Mouse (Mus musculus) bone marrow, adult 2 months (tissue): ENCODE data around the gene AW209491. TPM values are rescaled to one million over a fixed set of nuclear protein-coding genes. Genes with fewer than 3 reads are reported as not detected.

Experiments
- H3K27ac ChIP-seq: fragments of 200-500 bp; 2 replicates; pipeline ENCODE4 v1.5.1; 2012; ENCODE audit warnings: low read depth, mild to moderate bottlenecking, control low read depth, inconsistent platforms, low read length; ENCODE audit not compliant: control insufficient read depth, poor library complexity, insufficient read depth
- H3K4me1 ChIP-seq: fragments of 200-500 bp; 2 replicates; pipeline ENCODE4 v1.6.1; 2011; ENCODE audit warnings: low read length; ENCODE audit not compliant: control insufficient read depth, insufficient read depth
- H3K4me3 ChIP-seq: fragments of 200-500 bp; replicated peaks from 2 replicates; pipeline ENCODE3; 2011; ENCODE audit warnings: mild to moderate bottlenecking, low read depth, low read length, control low read depth; ENCODE audit not compliant: control insufficient read depth
- CTCF ChIP-seq: fragments of 200-500 bp; IDR thresholded peaks from 2 replicates; pipeline ENCODE4 v1.5.1; 2011; ENCODE audit warnings: low read length, control low read depth; ENCODE audit not compliant: control insufficient read depth, insufficient read depth
- POLR2A ChIP-seq: fragments of 200-500 bp; IDR thresholded peaks from 2 replicates; pipeline ENCODE4 v1.6.1; 2011; ENCODE audit warnings: low read depth, mild to moderate bottlenecking, control low read depth, low read length, borderline replicate concordance; ENCODE audit not compliant: control insufficient read depth
- WGBS: fragments of 180-500 bp; shearing (Covaris S2); methylation state at CpG from one replicate; pipeline ENCODE4 v1.1.7; 2018; 5-methylcytosine and 5-hydroxymethylcytosine counted together
- polyA plus RNA-seq: library from polyadenylated mRNA; stranded (reverse); fragments of >200 nt; gene quantifications from 2 replicates; pipeline ENCODE4 v1.2.4, GENCODE M21; 2011; ENCODE audit warnings: low replicate concordance; ENCODE audit not compliant: missing spikeins, insufficient read depth, insufficient read length

Gene AW209491
- 1.1 and 6.7 TPM in 2 replicates for polyA plus RNA-seq

- under 1% methylated on average over 29 of the region's 29 CpGs for WGBS
- Histone ChIP-seq H3K4me1 (no peaks in the 10 kb centered on the region; the same call in 1 of the 2 replicates), H3K4me3 (peak within 1 kb of the TSS; percentile 93), H3K27ac (peak within 1 kb of the TSS; percentile 27; the same call in 1 of the 2 replicates)
- TF ChIP-seq POLR2A (peak; percentile 47; the same call in 1 of the 2 replicates), CTCF (no peak)
Observed at GRCm38 (mm10) chr13:14629726-14630641, at the start of gene AW209491. Gene AW209491 (plus strand): TSS chr13:14630154.

DNA sequence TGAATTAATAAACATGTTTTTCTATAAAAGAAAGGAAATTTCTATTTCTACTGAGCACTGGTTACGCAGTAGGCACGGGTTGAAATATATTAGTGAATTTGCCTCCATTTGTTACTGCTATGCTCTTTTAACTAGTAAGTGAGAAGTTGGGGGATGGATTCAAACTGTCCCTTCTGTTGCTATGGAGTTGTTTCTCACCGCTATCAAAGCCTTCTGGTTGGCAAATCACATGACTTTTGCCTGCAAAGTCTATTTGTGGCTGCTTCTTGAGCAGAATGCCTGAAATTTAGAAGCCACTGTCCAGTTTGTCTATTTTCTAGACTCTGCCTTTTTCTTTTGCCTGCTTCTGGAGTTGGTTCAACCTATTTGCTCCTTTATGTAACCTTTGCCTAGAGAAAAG lies 49.6 kb upstream of the AW209491 start:
- H3K27ac ChIP-seq = no peak overlapping the region
- WGBS = 69% methylated on average over 3 of the region's 3 CpGs
- no peaks in the 10 kb centered on the region for H3K4me1 ChIP-seq
- TF ChIP-seq POLR2A (no peak), CTCF (no peak)
- H3K4me3 ChIP-seq = no peak overlapping the region

GRCm38 (mm10) chr13:14602744-14603143 lies 27.2 kb upstream of the AW209491 start:
- WGBS = 90% methylated on average over 2 of the region's 2 CpGs
- no peaks in the 10 kb centered on the region for H3K4me1 ChIP-seq
- H3K4me3 ChIP-seq = no peak overlapping the region
- TF ChIP-seq POLR2A (no peak), CTCF (no peak)
- H3K27ac ChIP-seq = no peak overlapping the region

GRCm38 (mm10) chr13:14607616-14608015 lies 22.3 kb upstream of the AW209491 start:
- TF ChIP-seq CTCF = no peak
- no peak for TF ChIP-seq POLR2A
- H3K4me3 ChIP-seq = no peak overlapping the region
- H3K27ac ChIP-seq = no peak overlapping the region
- no peaks in the 10 kb centered on the region; the same call in 1 of the 2 replicates for H3K4me1 ChIP-seq

- Histone ChIP-seq H3K4me1 (no peaks in the 10 kb centered on the region; the same call in 1 of the 2 replicates), H3K27ac (peak overlapping the region; percentile 85), H3K4me3 (peak overlapping the region; percentile 95)
- TF ChIP-seq CTCF (no peak), POLR2A (no peak)
- 6% methylated on average over 10 of the region's 10 CpGs for WGBS
Observed at GRCm38 (mm10) chr13:14612463-14612862, 17.5 kb upstream of the AW209491 start.

- H3K4me1 ChIP-seq = no peaks in the 10 kb centered on the region; the same call in 1 of the 2 replicates
- TF ChIP-seq POLR2A = peak; percentile 80
- TF ChIP-seq CTCF = peak; percentile 7; the same call in 1 of the 2 replicates
- WGBS = under 1% methylated on average over 42 of the region's 42 CpGs
- H3K4me3 ChIP-seq = peak within 1 kb of the TSS; percentile 99
- peak within 1 kb of the TSS; percentile 85 for H3K27ac ChIP-seq
Observed at GRCm38 (mm10) chr13:14612926-14613529, 16.9 kb upstream of the AW209491 start, which contains the start of the genes Mrpl32 and Psma2. Gene Mrpl32 (minus strand): TSS chr13:14613165. Gene Psma2 (plus strand): TSS chr13:14613240.

- under 1% methylated on average over 9 of the region's 9 CpGs for WGBS
- no peaks in the 10 kb centered on the region; the same call in 1 of the 2 replicates for H3K4me1 ChIP-seq
- peak overlapping the region; percentile 99 for H3K4me3 ChIP-seq
- H3K27ac ChIP-seq = peak overlapping the region; percentile 49
- TF ChIP-seq POLR2A (no peak), CTCF (no peak)
Observed at GRCm38 (mm10) chr13:14613553-14613952, 16.4 kb upstream of the AW209491 start.

- WGBS = 11% methylated on average over 2 of the region's 2 CpGs
- TF ChIP-seq CTCF (peak; percentile 49), POLR2A (no peak)
Observed at GRCm38 (mm10) chr13:14618724-14619123, 11.2 kb upstream of the AW209491 start.

More at GRCm38 (mm10) chr13:14618724-14619123, 11.2 kb upstream of the AW209491 start:
- Histone ChIP-seq H3K4me1 (no peaks in the 10 kb centered on the region; the same call in 1 of the 2 replicates), H3K4me3 (no peak overlapping the region), H3K27ac (no peak overlapping the region)
